Mouse (Mus musculus) bone marrow macrophage, adult 2 months (primary cell): Measurements from ENCODE around the gene Sigmar1.
"Not testable (repeated sequence)": the region's sequence is repeated elsewhere in the genome, so short reads cannot be mapped to it uniquely, and the experiment has no call there.

Source experiments
- CTCF ChIP-seq: IDR thresholded peaks from 2 replicates; pipeline ENCODE4 v1.5.1; 2012; ENCODE audit warnings: low read depth, mild to moderate bottlenecking, low read length, moderate library complexity
- POLR2A ChIP-seq: IDR thresholded peaks from 2 replicates; pipeline ENCODE4 v1.6.1; 2012; ENCODE audit warnings: mild to moderate bottlenecking, low read depth, low read length, borderline replicate concordance

GRCm38 (mm10) chr4:41693511-41693910 is 62.4 kb downstream of the Sigmar1 start:
- TF ChIP-seq POLR2A, CTCF: not testable (repeated sequence)
